8 mouse cellular contexts compared by ENCODE assay signal in genomic region chr13:95323950-95324625, GRCm38 (mm10). TPM values are rescaled to one million over a fixed set of nuclear protein-coding genes. Genes with fewer than 3 reads are reported as not detected.
DNase-seq lines count a peak whose midpoint lies in the region; ATAC-seq and TF ChIP-seq lines count a peak whose summit lies in the region.

No protein-coding gene starts in this region.

- intact Hi-C loops in left cerebral cortex, postnatal 14 days (cut with DNase I): loop anchor here (2.0 kb wide), 1 partner anchor 23 kb away; no protein-coding TSS in a partner anchor

- H3K4me2 ChIP-seq in forebrain, embryonic 13.5 days: peak overlapping the region; percentile 82
- H3K4me2 ChIP-seq in hindbrain, embryonic 13.5 days: peak overlapping the region; percentile 76

- peaks cover 34% of the 10 kb centered on the region for H3K4me1 ChIP-seq in forebrain, embryonic 13.5 days
- H3K4me1 ChIP-seq in hindbrain, embryonic 13.5 days (replicated peaks): peaks cover 35% of the 10 kb centered on the region
- peaks cover 10% of the 10 kb centered on the region for H3K4me1 ChIP-seq in small intestine, adult 2 months (ENCODE audit: control insufficient read depth, insufficient read depth, insufficient read length, low read length)

- H3K9ac ChIP-seq in forebrain, embryonic 13.5 days: peak overlapping the region; percentile 98
- H3K9ac ChIP-seq in hindbrain, embryonic 13.5 days: peak overlapping the region; percentile 97

- H3K27ac ChIP-seq in forebrain, embryonic 13.5 days: peak overlapping the region; percentile 95
- H3K27ac ChIP-seq in hindbrain, embryonic 13.5 days: peak overlapping the region; percentile 95
- 0 out of 2 replicates have a peak overlapping the region, but pooled peaks have one; percentile 51 for H3K27ac ChIP-seq in small intestine, adult 2 months (ENCODE audit: insufficient read depth, low read depth, low read length)

- no peaks in the 10 kb centered on the region for H3K27me3 ChIP-seq in forebrain, embryonic 13.5 days
- H3K27me3 ChIP-seq in hindbrain, embryonic 13.5 days: no peaks in the 10 kb centered on the region
- no peaks in the 10 kb centered on the region for H3K27me3 ChIP-seq in small intestine, adult 2 months (ENCODE audit: control insufficient read depth, insufficient read depth, low read length)

- no peak for TF ChIP-seq POLR2A in small intestine, adult 2 months (IDR thresholded peaks at IDR 0.05; ENCODE audit: low read depth, low read length)

- no peaks in the 10 kb centered on the region for H3K36me3 ChIP-seq in forebrain, embryonic 13.5 days (ENCODE audit: poor library complexity, severe bottlenecking)
- H3K36me3 ChIP-seq in hindbrain, embryonic 13.5 days: no peaks in the 10 kb centered on the region
- no peaks in the 10 kb centered on the region for H3K36me3 ChIP-seq in small intestine, adult 2 months (ENCODE audit: control insufficient read depth, insufficient read depth, low read length)

- peak; percentile 60; the same call in 1 of the 2 replicates for TF ChIP-seq CTCF in small intestine, adult 2 months (IDR thresholded peaks at IDR 0.05; ENCODE audit: extremely low read depth, insufficient read length, insufficient replicate concordance, low read depth, low read length)

- DNase-seq in gastrocnemius, adult 18-20 months (ENCODE audit: low spot score): peak; percentile 46
- no peak for DNase-seq in gastrocnemius, adult 8-10 months (ENCODE audit: low spot score in 2 of 2)
- DNase-seq in c-Kit-positive CD71-negative TER-119-negative erythroid progenitor cells, embryonic 14.5 days (ENCODE audit: low read depth): peak; percentile 14
- peak; percentile 75 to 76 for DNase-seq in left cerebral cortex, postnatal 14 days (ENCODE audit: low spot score in 2 of 2)

- no peaks in the 10 kb centered on the region for H3K9me3 ChIP-seq in forebrain, embryonic 13.5 days (replicated peaks)
- no peaks in the 10 kb centered on the region for H3K9me3 ChIP-seq in hindbrain, embryonic 13.5 days

- WGBS in forebrain, embryonic 13.5 days: 24% methylated on average over 15 of the region's 15 CpGs
- WGBS in hindbrain, embryonic 13.5 days: 24% methylated on average over 15 of the region's 15 CpGs
- WGBS in small intestine, adult 2 months: 20% methylated on average over 15 of the region's 15 CpGs

- peak; percentile 61 for ATAC-seq in forebrain, embryonic 13.5 days
- ATAC-seq in hindbrain, embryonic 13.5 days (ENCODE audit: low FRiP score): peak; percentile 58
- peak; percentile 53 for ATAC-seq in megakaryocyte, adult 5-6 weeks (ENCODE audit: poor library complexity, severe bottlenecking)

- H3K4me3 ChIP-seq in forebrain, embryonic 13.5 days: peak overlapping the region; percentile 82
- H3K4me3 ChIP-seq in hindbrain, embryonic 13.5 days: peak overlapping the region; percentile 85
- peak overlapping the region; percentile 89 for H3K4me3 ChIP-seq in small intestine, adult 2 months (ENCODE audit: low read depth, low read length)

RNA-seq across cellular contexts. Expression of gene Zbed3, which starts 0.7 kb away (rescaled TPM):
- 1 to 10 TPM; 4.2 to 4.8 TPM for total RNA-seq in gastrocnemius, adult 18-20 months (2021)
- 1 to 10 TPM; 3.2 to 5.3 (median 4.2) TPM for total RNA-seq in gastrocnemius, adult 8-10 months (2022)
- polyA plus RNA-seq in forebrain, embryonic 13.5 days (2015; fragmentation: Nextera tagmentation; extraction: Ambion mirVana): 49.7 and 53.6 TPM in 2 replicates
- polyA plus RNA-seq in hindbrain, embryonic 13.5 days (2015; fragmentation: Nextera tagmentation; extraction: Ambion mirVana): 41.0 and 42.5 TPM in 2 replicates
- 10 to 100 TPM; 16.7 to 17.3 TPM for total RNA-seq in left cerebral cortex, postnatal 14 days (2021)
- 14.5 and 16.8 TPM in 2 replicates for total RNA-seq in megakaryocyte, adult 5-6 weeks (2015)
- total RNA-seq in megakaryocyte, adult 5-6 weeks (2017): 2.3 and 4.6 TPM in 2 replicates
- 9.6 and 17.3 TPM in 2 replicates for polyA plus RNA-seq in small intestine, adult 2 months (2012; rRNA removed)

RNA-seq across cellular contexts. Expression of gene Aggf1, which starts 51.1 kb away (rescaled TPM):
- total RNA-seq in gastrocnemius, adult 18-20 months (2021): 10 to 100 TPM; 16.5 to 17.7 TPM
- total RNA-seq in gastrocnemius, adult 8-10 months (2022): 10 to 100 TPM; 15.6 to 19.1 (median 17.5) TPM
- 41.7 and 42.0 TPM in 2 replicates for polyA plus RNA-seq in forebrain, embryonic 13.5 days (2015; fragmentation: Nextera tagmentation; extraction: Ambion mirVana)
- polyA plus RNA-seq in hindbrain, embryonic 13.5 days (2015; fragmentation: Nextera tagmentation; extraction: Ambion mirVana): 39.8 and 41.6 TPM in 2 replicates
- 10 to 100 TPM; 44.4 to 47.0 TPM for total RNA-seq in left cerebral cortex, postnatal 14 days (2021)
- total RNA-seq in megakaryocyte, adult 5-6 weeks (2015): 21.2 and 22.2 TPM in 2 replicates
- total RNA-seq in megakaryocyte, adult 5-6 weeks (2017): 38.1 and 40.3 TPM in 2 replicates
- polyA plus RNA-seq in small intestine, adult 2 months (2012; rRNA removed): 8.7 and 15.6 TPM in 2 replicates

Comparison
In these comparisons a context has a peak if more than half of its experiments do, and no peak if none do; other contexts are left out.
1. DNase-seq: peak in gastrocnemius, adult 18-20 months (single experiment), c-Kit-positive CD71-negative TER-119-negative erythroid progenitor cells, embryonic 14.5 days (single experiment) and left cerebral cortex, postnatal 14 days (2 of 2); none in gastrocnemius, adult 8-10 months (0 of 2).
2. Peak in every context shown above with its lines, with median percentiles within 50 percentile points of each other: ATAC-seq, H3K27ac ChIP-seq and H3K4me3 ChIP-seq.